Mouse (Mus musculus) layer of hippocampus, adult 9-10 months (tissue): Measurements from ENCODE around the gene Wnt9a.
A peak's percentile ranks its signal among the peaks of the same experiment; 100 is the strongest.

ENCODE experiments used
- DNase-seq: peaks from one replicate; pipeline ENCODE4 v3.0.0; 2022; ENCODE audit warnings: low spot score

Gene Wnt9a

DNA sequence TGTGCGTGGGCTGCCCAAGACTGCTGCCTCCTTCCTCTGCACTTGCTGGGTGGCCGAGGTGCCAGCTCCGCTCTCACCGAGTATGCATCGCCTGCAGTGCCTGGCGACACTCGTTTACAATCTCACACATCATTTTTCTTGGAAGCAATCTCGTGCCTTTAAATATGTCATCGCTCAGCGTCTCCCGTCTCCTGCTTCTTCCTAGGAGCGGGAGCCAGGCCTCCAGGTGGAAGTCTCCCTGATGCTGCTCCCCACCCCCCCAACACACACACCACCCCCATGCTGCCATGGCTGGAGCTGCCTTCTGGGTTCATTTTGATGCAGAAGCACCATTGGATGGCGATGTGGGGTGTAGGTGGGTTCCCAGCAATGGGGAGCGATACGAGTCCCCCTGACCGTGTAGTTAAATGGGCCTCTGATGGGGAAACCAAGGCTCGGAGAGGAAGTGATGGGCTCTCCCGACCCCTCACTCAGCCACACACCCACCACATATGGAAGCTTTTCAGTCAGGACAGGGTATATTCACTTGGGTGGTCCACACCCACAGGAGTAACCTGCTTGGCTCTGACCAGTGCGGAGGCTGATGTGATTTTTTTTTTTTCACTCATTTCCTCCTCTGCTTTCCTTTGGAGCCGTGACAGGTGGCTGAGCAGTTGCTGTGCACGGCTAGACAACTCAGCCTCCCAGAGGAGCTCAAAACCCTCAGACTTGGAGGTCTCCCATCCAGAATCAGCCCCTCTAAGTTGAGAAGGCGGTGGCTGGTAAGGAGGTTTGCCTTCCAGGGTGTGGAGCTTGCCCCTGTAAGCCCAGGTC, 1.5 kb upstream of the Wnt9a start:
- DNase-seq = no peak

DNA sequence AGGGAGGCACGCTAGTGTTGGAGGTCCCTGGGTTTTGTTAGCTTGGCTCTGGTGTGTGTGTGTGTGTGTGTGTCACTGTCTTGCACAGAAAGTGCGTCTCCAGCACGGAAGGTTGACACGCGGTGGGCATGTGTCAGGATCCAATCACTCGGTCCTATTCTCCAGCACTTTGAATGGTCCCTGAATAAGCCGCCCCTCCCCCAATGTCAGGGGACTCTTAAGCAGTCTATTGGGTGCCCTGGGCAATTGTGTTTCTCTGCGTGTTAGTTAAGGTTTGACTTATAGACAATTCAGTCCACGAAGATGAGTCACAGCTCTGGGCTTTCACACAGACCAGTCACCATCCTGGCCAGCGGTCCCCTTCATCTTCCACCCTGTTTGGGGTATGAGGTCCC, 910 bp upstream of the Wnt9a start:
- DNase-seq = no peak

DNA sequence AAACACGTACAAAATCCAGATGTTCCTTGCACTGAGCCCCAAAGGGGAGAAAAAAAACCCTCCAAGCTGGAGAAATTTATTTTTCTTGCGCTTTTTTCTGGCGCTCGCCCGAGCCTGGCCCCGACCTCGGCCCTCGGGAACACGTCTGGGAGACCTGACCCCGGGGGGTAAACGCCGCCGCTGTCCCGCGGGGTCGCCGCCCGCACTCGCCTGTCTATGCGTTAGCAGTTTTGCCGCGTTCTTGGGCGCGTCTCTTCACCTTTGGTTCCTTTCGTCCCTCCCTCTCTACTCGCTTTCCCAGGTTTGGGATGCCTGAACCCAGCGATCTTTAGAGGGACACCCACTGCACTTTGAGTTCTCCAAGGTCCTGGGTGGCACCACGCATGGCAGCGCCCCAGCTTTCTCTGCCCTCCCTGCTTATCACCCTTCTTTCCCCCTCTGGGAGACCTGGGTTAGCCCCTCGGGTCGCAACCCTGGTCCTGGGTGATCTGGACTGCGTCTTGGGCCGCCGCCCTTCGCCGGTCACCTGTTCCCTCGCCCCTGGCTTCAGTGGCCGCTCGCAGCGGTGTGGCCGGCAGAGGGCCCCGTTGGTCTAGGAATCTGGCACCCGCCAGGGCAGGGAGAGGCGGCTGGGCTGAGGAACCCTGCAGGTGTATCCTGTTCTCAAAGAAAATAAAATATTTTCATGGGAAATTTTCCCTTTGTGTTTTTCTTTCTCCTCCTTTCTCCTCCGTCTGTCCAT, 865 bp downstream of the Wnt9a start:
- DNase-seq = no peak

DNA sequence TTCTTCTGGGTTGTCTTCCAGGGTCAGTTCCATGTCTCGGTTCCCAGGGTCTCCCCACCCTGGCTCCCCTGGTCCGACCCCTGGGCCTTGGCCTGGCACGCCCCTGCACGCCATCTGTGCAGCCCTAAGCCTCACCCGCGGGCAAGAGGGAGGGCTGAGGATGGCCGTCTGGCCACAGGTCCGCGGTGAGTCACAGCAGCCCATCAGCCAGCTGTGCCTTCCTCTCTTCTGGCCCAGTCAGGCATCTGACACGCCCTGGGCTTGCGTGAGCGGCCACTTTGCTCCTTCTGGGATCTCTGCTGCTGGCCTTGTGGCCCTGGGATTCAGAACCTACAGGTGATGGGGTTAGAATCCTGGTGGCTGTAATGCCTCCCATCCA, 1.4 kb downstream of the Wnt9a start:
- no peak for DNase-seq

DNA sequence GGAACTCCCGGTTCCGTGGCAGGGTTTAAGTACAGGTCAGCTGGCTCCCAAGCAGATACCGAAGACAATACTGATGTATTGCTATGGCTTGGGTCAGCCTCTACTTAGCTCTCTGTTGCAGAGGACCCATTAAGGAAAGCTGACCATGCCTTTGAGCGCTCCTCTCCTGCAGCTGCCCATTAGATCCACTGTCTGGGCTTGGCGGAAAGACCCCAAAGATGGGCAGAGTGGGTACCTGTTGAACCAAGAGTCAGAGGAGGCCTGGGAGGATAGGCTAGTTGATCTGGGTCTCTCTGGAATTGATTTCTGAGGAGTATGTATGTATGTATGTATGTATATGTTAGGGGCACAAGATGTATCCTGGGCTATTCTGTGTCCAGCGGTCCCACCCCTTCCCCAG, 1.9 kb downstream of the Wnt9a start:
- DNase-seq = no peak

DNA sequence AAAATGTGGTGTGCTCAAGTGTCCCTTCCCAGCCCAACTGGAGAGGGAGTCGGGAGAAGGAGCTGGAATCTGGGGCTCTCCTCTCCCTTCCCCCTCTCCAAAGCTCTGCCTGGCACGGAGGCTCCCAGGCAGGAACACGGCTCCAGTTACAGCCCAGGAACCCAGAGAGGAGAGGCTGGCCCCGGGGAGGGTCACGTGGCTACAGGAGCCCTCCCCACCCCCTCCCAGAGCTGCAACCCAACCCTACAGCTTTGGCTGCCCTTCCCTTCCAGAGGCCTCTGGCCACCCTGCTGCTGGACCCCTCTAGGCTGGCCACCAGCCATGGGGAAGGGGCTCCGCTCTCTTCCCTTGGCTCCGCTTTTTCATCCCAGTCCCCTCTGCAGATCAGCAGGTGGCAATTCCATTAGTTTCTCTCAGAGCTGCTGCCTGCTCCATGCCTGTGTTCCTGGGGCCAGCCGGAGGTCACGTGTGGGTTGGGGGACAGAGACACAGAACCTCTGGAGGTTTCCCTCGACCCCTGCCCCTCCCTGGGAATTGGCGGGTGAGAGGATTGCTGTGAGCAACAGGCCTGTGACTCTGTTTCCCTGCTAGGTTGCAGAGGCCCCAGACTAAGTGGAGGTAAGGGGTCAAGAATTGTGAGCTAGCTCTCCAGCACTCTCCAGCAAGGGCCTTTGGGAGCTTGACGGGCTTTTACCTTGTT, 2.5 kb downstream of the Wnt9a start:
- no peak for DNase-seq

DNA sequence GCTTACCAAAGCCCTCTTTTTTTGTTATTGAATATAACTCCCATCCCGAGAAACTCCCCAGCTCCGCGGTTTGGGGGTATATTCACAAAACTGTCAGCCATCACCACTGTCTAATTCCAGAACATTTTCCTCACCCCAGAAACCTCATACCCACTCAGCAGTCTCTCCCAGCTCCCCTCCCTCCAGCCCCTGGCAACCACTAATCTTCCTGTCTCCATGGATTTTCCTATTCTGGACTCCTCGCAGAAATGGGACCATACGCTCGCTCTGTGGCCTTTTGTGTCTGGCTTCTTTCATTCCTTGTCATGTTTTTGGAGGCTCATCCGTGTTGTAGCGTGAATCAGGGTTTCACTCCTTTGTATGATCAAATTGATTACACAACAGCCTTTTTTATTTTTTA, 3.2 kb downstream of the Wnt9a start:
- DNase-seq = no peak

DNA sequence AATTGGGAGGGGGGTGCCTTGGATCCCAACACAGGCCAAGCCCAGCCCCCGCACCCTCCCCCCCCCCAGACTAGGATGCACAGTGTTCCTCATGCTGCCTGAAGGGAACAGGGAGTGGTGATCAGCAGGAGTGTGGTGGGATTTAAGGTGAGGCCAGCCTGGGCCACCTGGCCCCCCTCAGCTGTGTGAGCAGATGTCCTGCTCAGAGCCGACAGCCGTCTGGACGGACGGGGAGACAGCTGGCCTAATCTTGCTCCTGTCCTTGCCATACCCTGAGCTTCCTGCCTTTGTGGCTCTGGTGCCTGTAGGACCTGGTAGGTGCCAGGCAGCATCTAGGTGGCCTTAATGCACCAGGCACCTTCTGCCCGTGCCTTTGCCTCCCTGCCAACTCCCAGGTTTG, 5.3 kb downstream of the Wnt9a start:
- no peak for DNase-seq

DNA sequence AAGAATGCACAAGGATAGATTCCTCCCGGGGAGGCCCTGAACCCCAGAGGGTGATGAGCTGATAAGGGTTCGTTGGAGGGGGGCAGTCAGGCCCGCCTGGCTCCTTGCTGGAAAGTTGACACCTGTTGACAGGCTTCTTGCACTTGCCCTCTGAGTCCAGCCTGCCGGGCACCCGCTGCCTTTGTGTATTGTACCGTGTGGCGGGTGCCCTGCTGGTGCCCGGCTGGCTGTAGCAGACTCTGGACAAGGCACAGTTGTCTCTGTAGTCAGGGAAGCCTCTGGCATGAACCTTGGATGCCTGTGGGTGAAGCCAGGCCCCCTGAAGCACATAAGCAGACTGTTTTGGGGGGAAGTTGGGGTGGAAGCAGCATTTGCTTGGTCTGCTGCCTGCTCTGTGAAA, 5.8 kb downstream of the Wnt9a start:
- no peak for DNase-seq

DNA sequence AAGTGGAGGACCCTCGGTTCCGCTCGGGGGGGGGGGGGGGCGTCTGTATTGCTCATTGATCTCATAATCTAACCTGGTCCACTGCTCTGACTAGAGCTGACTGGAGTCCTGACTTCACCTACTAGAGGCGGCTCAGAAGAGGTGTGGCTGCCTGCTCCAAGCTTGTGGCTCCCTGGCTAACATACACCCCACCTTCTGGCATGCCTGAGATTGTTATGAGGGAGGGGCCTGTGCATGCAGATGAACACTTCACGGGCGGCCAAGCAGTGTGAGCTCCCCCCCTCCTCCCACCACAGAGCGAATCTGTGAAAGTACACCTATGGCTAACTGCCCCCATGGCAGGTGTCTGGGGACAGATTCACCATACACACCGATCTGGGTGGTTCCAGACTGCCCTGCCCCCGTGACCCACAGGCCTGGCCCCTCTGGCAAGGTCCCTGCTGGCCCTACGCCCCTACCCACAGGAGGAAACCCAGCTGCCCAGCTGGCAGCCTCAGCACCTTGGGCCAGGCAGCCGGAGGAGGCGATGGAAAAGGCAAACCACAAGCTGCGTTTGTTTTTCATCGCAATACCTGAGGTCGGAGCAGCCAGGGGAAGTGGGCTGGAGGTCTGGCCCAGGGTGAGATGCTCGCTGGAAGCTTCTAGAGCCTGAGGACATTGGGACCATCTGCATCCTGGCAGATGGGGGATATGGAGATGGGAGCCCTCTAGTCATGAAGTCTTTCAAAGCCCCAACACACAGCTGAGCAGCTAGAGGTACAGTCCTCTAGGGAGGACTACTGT, 6.5 kb downstream of the Wnt9a start:
- DNase-seq = no peak

DNA sequence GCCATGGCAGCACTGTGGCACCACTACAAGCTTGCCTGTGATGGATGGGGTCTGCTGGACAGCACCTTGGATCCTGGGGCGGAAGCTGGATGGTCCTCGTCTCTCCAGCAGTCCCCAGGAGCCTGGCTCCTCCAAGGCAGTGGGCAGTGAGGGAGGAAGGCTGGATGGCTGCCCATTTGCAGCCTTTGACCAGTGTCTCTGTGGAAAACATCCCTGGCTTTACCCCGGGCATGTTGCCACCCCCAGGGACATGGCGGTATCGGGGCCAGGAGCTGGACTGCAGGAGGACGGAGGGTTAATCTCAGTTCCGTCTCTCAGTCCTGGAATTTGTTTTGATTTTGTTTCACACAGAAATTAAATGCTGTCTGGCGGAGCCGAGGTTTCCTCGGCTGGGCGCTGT, 7.2 kb downstream of the Wnt9a start:
- no peak for DNase-seq

DNA sequence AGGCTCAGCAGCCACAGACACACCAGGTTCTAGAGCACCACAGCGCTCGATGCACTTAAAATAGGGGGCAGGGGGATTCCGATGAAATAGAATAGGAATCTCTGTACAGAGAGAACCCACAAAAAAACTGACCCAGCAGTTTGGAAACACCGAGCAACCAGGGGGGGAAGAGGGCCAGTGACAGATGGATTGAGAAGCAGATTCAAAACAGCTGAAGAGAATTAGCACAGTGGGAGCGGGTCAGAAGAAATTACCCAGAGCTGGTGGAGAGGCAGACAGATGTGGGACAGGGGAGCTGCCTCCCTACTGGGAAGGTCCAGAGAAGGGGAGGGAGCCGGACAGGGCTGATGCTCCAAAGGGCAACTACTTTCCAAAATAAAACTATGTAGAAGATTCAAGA, 9.8 kb downstream of the Wnt9a start:
- DNase-seq = no peak

DNA sequence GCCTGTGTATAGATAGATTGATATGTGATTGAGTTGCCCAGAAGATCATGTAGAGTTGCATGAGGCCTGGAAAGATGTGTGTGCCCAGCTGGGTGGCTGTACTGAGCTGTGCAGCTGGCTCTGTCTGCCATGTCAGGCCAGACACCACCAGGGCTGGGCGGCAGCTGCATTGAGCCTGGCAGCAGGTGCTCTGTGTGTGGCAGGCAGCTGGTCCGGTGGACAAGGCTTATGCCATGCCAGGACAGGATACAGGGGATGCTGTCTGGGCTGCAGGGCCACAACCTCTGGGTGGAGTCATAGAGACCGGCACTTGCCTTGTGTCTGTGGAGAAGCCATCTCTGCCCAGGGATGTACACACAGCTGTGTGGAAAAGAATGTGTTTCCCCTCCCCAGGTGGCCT, 16.3 kb downstream of the Wnt9a start:
- no peak for DNase-seq

DNA sequence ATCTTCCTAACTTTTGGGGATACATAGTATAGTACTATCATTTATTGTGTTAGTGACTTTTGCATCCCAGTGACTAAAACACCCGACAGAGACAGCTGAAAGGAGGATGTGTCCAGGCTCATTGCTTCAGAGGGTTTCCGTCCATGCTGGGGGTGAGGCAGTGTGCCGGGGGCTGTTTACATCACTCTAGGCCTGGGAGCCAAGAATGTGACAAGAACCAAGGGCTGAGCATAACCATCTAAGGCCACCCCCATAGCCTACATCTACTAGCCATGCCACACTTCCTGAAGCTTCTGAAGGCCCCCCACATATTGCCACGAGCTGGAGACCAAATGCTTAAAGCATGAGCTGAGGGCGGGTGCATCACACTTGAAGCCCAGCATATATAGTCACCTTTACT, 18.0 kb downstream of the Wnt9a start:
- DNase-seq = no peak

DNA sequence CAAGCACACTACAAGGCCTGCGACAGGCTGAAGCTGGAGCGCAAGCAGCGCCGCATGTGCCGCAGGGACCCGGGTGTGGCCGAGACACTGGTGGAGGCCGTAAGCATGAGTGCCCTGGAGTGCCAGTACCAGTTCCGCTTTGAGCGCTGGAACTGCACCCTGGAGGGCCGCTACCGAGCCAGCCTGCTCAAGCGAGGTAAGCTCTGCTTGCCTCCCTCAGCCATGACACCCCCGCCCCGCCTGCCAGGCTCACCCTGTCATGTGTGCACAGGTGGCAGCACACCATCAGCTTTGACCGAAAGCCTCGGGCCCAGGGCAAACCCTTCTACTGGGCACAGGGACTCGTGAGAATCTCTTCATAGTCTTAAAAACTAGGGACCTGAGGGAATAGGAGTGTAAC, 20.9 kb downstream of the Wnt9a start:
- no peak for DNase-seq

DNA sequence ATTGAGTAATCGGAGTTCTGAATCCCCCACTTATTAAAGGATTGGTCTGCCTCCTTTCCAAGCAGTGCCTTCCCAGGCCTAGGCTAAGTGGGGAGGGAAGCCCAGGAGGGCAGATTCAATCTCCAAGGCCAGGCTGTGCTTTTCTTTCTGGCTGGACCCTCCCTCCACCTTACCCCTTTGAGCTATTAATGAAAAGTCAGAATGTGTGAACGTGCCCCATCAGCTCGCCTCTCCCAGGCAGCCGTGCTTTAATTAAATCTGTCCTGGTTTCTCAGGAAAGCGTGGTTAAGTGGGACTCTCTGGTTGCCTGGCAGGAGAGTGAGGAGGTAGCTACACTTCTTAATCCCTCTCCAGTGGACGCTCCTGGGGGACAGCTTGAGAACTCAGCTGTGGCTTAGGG, 22.9 kb downstream of the Wnt9a start:
- DNase-seq = no peak

DNA sequence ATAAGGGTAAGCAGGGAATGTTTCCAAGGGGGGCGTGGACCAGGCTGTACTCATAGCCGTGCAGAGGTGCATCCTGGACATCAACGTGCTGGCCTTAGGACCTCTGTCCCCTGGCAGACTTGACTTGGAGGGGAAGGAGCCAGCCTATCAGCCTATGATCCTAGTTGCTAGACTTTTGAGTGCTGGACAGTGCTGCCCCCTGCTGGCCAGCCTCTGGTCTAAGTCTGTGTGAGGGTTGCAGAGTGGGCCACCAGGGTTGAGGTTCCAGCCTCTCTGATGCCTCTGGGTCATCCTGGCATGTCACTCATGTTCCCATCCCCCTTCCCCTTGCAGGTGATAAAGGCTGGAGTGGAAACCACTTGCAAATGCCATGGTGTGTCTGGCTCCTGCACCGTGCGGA, 23.8 kb downstream of the Wnt9a start:
- DNase-seq = peak; percentile 44

DNA sequence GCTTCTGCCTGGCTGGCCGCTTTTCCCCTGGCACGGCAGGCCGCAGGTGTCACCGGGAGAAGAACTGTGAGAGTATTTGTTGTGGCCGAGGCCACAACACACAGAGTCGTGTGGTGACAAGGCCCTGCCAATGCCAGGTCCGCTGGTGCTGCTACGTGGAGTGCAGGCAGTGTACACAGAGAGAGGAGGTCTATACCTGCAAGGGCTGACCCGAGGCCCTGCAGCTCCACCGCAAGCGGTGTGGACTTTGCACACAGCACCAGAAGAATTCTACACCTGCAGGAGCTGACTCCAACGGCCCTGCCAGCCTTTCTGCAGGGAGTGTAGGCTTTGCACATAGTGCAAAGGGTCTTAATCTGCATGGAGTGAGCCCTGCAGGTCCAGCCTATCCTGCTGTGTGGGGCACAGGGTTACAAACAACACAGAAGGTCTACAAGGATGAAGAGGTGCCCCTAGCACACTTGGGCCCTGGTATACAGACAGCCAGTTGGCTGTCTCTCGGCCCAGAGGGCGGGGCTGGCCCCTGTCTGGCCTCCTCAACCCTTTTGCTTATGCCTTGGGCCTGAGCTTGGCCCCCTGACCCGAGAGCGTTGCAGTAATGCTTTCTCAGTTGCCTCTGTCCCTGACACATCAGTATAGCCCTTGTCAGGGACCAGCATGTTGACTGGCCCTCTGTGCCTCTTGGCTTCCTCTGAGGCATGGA, 24.6 kb downstream of the Wnt9a start:
- no peak for DNase-seq

DNA sequence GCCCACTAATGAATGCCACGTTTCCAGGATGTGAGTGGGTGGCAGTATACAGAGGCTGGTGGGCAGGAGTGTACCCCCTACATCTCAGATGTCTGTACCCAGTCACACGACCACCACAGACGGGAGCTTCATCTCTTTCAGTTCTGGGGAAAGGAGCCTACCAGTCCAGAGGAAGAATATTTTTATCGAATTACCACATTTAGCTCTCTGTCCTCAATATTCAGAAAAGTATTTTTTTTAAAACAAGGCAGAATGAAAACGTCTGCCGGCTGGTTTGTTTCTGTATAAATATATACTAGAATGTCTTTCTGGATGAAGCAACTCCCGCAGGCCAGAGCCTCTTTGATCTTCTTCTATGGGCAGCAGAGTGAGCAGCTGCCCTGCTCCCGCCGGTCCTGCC, 26.2 kb downstream of the Wnt9a start:
- DNase-seq = no peak

DNA sequence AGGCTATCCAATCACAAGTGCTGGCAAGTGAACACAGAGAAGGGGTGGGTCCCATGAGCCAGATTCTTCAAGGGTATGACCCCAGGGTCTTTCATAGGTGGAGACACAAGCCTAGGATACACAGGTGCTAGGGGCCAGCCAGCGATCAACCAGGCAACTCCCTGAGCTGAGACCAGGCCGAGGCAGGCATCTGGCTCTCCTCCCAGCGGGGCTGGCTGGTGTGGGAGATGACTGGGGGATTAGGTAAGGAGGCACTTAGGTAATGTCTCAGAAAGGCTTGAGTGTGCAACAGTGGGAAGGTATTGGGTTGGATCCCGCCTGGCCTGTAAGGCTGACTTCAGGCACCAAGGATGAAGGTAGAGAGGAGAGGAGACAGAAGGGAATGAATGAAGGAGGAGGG, 28.4 kb downstream of the Wnt9a start:
- DNase-seq = no peak

DNA sequence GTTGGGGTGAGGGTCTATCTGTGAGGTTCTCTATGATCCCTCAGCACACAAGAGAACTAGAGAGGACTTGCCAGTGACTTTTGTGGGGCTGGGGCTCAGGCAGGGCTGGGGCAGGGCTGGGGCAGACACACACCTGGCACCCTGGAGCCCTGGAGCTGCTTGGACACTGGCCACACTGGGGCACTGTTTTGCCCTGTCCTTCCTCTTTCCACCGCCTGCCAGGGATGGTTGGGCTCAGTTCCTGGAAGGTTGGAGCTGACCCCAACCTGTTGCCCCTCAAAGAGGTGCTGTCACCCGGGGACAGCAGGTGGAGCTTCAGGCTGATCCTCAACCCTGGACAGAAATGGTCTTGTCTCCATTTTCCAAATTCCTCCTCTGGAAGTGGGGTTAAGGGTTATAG, 29.2 kb downstream of the Wnt9a start:
- DNase-seq = no peak

DNA sequence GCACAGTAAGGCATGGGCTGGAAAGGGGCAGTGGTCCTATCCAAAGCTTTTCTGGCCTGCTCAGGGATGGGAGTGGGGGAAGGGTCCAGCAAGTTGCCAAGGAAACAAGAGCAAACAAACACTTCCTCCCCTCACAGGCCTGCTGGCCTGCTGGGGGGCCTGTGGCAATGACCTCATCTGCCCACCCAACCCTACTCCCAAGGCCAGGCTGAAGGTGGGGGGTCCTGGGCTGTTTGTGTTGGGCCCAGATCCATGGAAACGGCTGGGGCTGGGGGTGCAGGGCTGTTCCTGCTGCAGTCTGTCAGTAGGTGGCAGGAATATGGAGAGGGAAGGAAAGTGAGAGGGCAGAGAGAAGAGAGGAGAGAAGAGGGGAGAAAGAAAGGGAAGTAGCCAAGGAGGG, 29.7 kb downstream of the Wnt9a start:
- DNase-seq = no peak
